In the genomic region with DNA sequence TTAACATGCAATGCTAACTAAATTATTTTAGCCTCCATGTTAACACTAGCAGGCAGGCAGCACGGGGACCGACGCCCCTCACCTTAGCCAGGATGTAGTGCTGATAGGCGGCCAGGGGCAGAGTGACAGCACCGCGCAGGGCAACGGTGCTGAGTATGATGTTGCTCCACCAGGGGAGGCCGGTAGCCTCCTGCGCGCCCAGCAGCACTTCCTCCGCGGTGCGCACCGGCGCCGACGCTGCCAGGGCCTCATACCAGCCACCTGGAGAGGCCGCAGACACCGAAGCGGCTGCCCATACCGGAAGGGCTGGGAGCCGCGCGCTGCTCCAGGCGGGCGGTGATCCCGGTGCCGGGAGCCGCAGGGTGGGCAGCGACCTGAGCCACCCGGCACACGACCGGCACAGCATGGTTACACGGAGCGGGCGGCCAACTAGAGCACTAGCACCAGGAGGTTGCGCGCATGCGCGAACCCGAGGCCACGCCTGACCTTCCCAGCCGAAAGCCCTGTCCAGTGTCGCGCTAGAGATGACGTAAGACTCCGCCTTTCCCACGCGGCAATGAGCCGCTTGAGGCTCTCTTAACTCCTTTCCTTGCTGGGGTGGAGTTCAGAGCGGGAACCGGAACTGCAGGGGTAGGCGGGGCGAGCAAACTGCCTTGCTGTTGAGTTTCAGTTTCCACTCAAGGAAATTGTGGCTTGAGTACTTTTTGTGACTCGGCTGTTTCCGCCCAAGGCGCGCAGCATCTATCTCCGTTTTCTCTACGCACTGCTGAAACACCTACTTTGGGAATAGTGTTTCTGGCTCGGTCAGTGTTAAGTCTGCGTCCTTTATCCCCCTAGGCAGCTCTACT, we compare ENCODE assay signal across 8 mouse cellular contexts. TPM values are rescaled to one million over a fixed set of nuclear protein-coding genes. Genes with fewer than 3 reads are reported as not detected.
DNase-seq lines count a peak whose midpoint lies in the region; ATAC-seq and TF ChIP-seq lines count a peak whose summit lies in the region.

Gene Cox18, minus strand, starts transcription at position 468 of the 848 bp plus-strand sequence.

- peak within 1 kb of the TSS; percentile 85 for H3K4me3 ChIP-seq in bone marrow, adult 2 months (replicated peaks; ENCODE audit: control insufficient read depth, low read depth, low read length)
- H3K4me3 ChIP-seq in embryonic facial prominence, embryonic 15.5 days (replicated peaks): peak within 1 kb of the TSS; percentile 92
- H3K4me3 ChIP-seq in limb, embryonic 14.5 days (replicated peaks; ENCODE audit: low read length): peak within 1 kb of the TSS; percentile 88
- peak within 1 kb of the TSS; percentile 91 for H3K4me3 ChIP-seq in midbrain, postnatal 0 days (ENCODE audit: low read depth, low read length)

- no peaks in the 10 kb centered on the region for H3K27me3 ChIP-seq in embryonic facial prominence, embryonic 15.5 days
- H3K27me3 ChIP-seq in limb, embryonic 14.5 days (ENCODE audit: control insufficient read depth, insufficient read depth, low read length): no peaks in the 10 kb centered on the region
- no peaks in the 10 kb centered on the region for H3K27me3 ChIP-seq in midbrain, postnatal 0 days (ENCODE audit: insufficient read depth, low read length)

- H3K36me3 ChIP-seq in embryonic facial prominence, embryonic 15.5 days: peaks cover 43% of the 10 kb centered on the region
- peaks cover 34% of the 10 kb centered on the region for H3K36me3 ChIP-seq in limb, embryonic 14.5 days (ENCODE audit: control insufficient read depth, insufficient read depth, low read length)
- peaks cover 13% of the 10 kb centered on the region for H3K36me3 ChIP-seq in midbrain, postnatal 0 days (ENCODE audit: insufficient read depth, low read length)

- H3K4me2 ChIP-seq in embryonic facial prominence, embryonic 15.5 days (replicated peaks): peak within 1 kb of the TSS; percentile 78
- H3K4me2 ChIP-seq in limb, embryonic 14.5 days (replicated peaks; ENCODE audit: low read depth, low read length, severe bottlenecking): peak within 1 kb of the TSS; percentile 66
- H3K4me2 ChIP-seq in midbrain, postnatal 0 days (ENCODE audit: low read depth, low read length, poor library complexity, severe bottlenecking): peak within 1 kb of the TSS; percentile 72

- peak; percentile 98 for ATAC-seq in embryonic facial prominence, embryonic 15.5 days (ENCODE audit: insufficient number of reproducible peaks, low FRiP score, low TSS enrichment, low read depth)
- ATAC-seq in limb, embryonic 14.5 days (ENCODE audit: low FRiP score, low read depth): peak; percentile 98
- peak; percentile 97 for ATAC-seq in midbrain, postnatal 0 days (ENCODE audit: low FRiP score)

- peak; percentile 21; the same call in 1 of the 2 replicates for TF ChIP-seq CTCF in bone marrow, adult 2 months (IDR thresholded peaks at IDR 0.05; ENCODE audit: control insufficient read depth, insufficient read depth, low read length)
- TF ChIP-seq CTCF in midbrain, postnatal 0 days (IDR thresholded peaks at IDR 0.05): 0 out of 2 replicates have a peak, but pooled peaks have one; percentile 22

- under 1% methylated on average over 62 of the region's 62 CpGs for WGBS in bone marrow, adult 2 months
- WGBS in embryonic facial prominence, embryonic 15.5 days: under 1% methylated on average over 62 of the region's 62 CpGs
- under 1% methylated on average over 56 of the region's 62 CpGs for WGBS in limb, embryonic 14.5 days
- WGBS in midbrain, postnatal 0 days: under 1% methylated on average over 56 of the region's 62 CpGs

- H3K9me3 ChIP-seq in embryonic facial prominence, embryonic 15.5 days (replicated peaks): no peaks in the 10 kb centered on the region
- no peaks in the 10 kb centered on the region for H3K9me3 ChIP-seq in limb, embryonic 14.5 days (ENCODE audit: control insufficient read depth, low read length)
- H3K9me3 ChIP-seq in midbrain, postnatal 0 days (ENCODE audit: low read length): no peaks in the 10 kb centered on the region

- H3K9ac ChIP-seq in embryonic facial prominence, embryonic 15.5 days: peak within 1 kb of the TSS; percentile 85
- H3K9ac ChIP-seq in limb, embryonic 14.5 days (ENCODE audit: low read depth, low read length, severe bottlenecking): peak within 1 kb of the TSS; percentile 75
- H3K9ac ChIP-seq in midbrain, postnatal 0 days (replicated peaks; ENCODE audit: low read length, poor library complexity, severe bottlenecking): peak within 1 kb of the TSS; percentile 83

- peak; percentile 100 for DNase-seq in 416B (ENCODE audit: low read depth)
- peak; percentile 100 for DNase-seq in heart, adult 8-10 months (ENCODE audit: low spot score)
- DNase-seq in kidney, adult 9 months: peak; percentile 100
- DNase-seq in limb, embryonic 14.5 days (ENCODE audit: low spot score): peak; percentile 100
- peak; percentile 99 for DNase-seq in midbrain, postnatal 0 days (ENCODE audit: low spot score)
- peak; percentile 96 to 98 for DNase-seq in spleen, postnatal 14 days (ENCODE audit: low spot score in 2 of 2)

- H3K4me1 ChIP-seq in bone marrow, adult 2 months (ENCODE audit: control insufficient read depth, insufficient read depth, low read length): peaks cover 1% of the 10 kb centered on the region; the same call in 1 of the 2 replicates
- peaks cover 7% of the 10 kb centered on the region for H3K4me1 ChIP-seq in embryonic facial prominence, embryonic 15.5 days
- H3K4me1 ChIP-seq in limb, embryonic 14.5 days (ENCODE audit: control insufficient read depth, insufficient read depth, low read length): peaks cover 10% of the 10 kb centered on the region
- H3K4me1 ChIP-seq in midbrain, postnatal 0 days (ENCODE audit: insufficient read depth, low read length): no peaks in the 10 kb centered on the region

- H3K27ac ChIP-seq in bone marrow, adult 2 months (ENCODE audit: control insufficient read depth, insufficient read depth, low read depth, low read length, poor library complexity): peak within 1 kb of the TSS; percentile 93
- H3K27ac ChIP-seq in embryonic facial prominence, embryonic 15.5 days (replicated peaks): peak within 1 kb of the TSS; percentile 92
- peak within 1 kb of the TSS; percentile 85 for H3K27ac ChIP-seq in limb, embryonic 14.5 days (replicated peaks; ENCODE audit: low read depth, low read length)
- H3K27ac ChIP-seq in midbrain, postnatal 0 days (ENCODE audit: low read depth, low read length): peak within 1 kb of the TSS; percentile 91

- peak; percentile 93 for TF ChIP-seq POLR2A in bone marrow, adult 2 months (IDR thresholded peaks at IDR 0.05; ENCODE audit: borderline replicate concordance, control insufficient read depth, low read depth, low read length)
- TF ChIP-seq POLR2A in limb, embryonic 14.5 days (IDR thresholded peaks at IDR 0.05; ENCODE audit: borderline replicate concordance, extremely low read depth, insufficient read depth, insufficient read length): peak; percentile 44; the same call in 1 of the 2 replicates

RNA-seq across cellular contexts. Expression of gene Cox18, which starts in this region (rescaled TPM):
- 9.8 and 18.1 TPM in 2 replicates for polyA plus RNA-seq in bone marrow, adult 2 months (2011; ENCODE audit: insufficient read depth, insufficient read length, low replicate concordance, missing spikeins)
- polyA plus RNA-seq in embryonic facial prominence, embryonic 15.5 days (2015; fragmentation: Nextera tagmentation; extraction: Ambion mirVana): 33.1 and 33.3 TPM in 2 replicates
- 10 to 100 TPM in 2 of 4 experiments, 1 to 10 TPM in 2; 9.2 to 13.0 (median 11.2) TPM for total RNA-seq in heart, adult 8-10 months (2022)
- 28.6 and 35.4 TPM in 2 replicates for polyA plus RNA-seq in limb, embryonic 14.5 days (2012; rRNA removed)
- polyA plus RNA-seq in limb, embryonic 14.5 days (2014; fragmentation: Nextera tagmentation; extraction: Ambion mirVana): 32.9 and 34.3 TPM in 2 replicates
- total RNA-seq in midbrain, postnatal 0 days (2014; rRNA removed): 55.0 and 73.4 TPM in 2 replicates
- polyA plus RNA-seq in midbrain, postnatal 0 days (2015; fragmentation: Nextera tagmentation; extraction: Ambion mirVana): 45.6 and 48.6 TPM in 2 replicates

Comparison
In these comparisons a context has a peak if more than half of its experiments do, and no peak if none do; other contexts are left out.
1. Peak in every context shown above with its lines: DNase-seq, ATAC-seq, H3K4me3 ChIP-seq and H3K27ac ChIP-seq.